Mouse (Mus musculus) forebrain, embryonic 13.5 days (tissue): Measurements from ENCODE around the gene Gm9837. TPM values are rescaled to one million over a fixed set of nuclear protein-coding genes. Genes with fewer than 3 reads are reported as not detected.
"Not testable (repeated sequence)": the region's sequence is repeated elsewhere in the genome, so short reads cannot be mapped to it uniquely, and the experiment has no call there.

ENCODE experiments used
- ATAC-seq: fragments of 200-750 bp; cut with Nextera tagmentation; 2 replicates; pipeline ENCODE4 v1.8.0; 2017
- H3K27ac ChIP-seq: fragments of 300-500 bp; sonication (generic); 2 replicates; pipeline ENCODE4 v1.5.1; 2015; ENCODE audit warnings: inconsistent platforms, mild to moderate bottlenecking, moderate library complexity
- H3K27me3 ChIP-seq: fragments of 300-500 bp; sonication (generic); 2 replicates; pipeline ENCODE4 v1.6.1; 2015; ENCODE audit warnings: mild to moderate bottlenecking, inconsistent platforms
- H3K36me3 ChIP-seq: fragments of 300-500 bp; sonication (generic); 2 replicates; pipeline ENCODE4 v1.6.1; 2015; ENCODE audit warnings: mild to moderate bottlenecking, inconsistent platforms; ENCODE audit not compliant: poor library complexity, severe bottlenecking
- H3K4me1 ChIP-seq: fragments of 300-500 bp; sonication (generic); 2 replicates; pipeline ENCODE4 v1.6.1; 2015; ENCODE audit warnings: inconsistent platforms
- H3K4me2 ChIP-seq: fragments of 300-500 bp; sonication (generic); 2 replicates; pipeline ENCODE4 v1.6.1; 2015; ENCODE audit warnings: inconsistent platforms, mild to moderate bottlenecking, moderate library complexity
- H3K4me3 ChIP-seq: fragments of 300-500 bp; sonication (generic); 2 replicates; pipeline ENCODE4 v1.5.1; 2015; ENCODE audit warnings: mild to moderate bottlenecking, inconsistent platforms
- H3K9ac ChIP-seq: fragments of 300-500 bp; sonication (generic); 2 replicates; pipeline ENCODE4 v1.6.1; 2015; ENCODE audit warnings: mild to moderate bottlenecking, inconsistent platforms
- H3K9me3 ChIP-seq: fragments of 300-500 bp; sonication (generic); replicated peaks from 2 replicates; pipeline ENCODE4 v1.6.1; 2016; ENCODE audit warnings: inconsistent platforms
- WGBS: fragments of 180-500 bp; shearing (Covaris S2); methylation state at CpG from one replicate; pipeline ENCODE4 v1.1.7; 2015; 5-methylcytosine and 5-hydroxymethylcytosine counted together
- polyA plus RNA-seq: library from polyadenylated mRNA; unstranded; fragments of >200 nt; fragmentation: Nextera tagmentation; extraction: Ambion mirVana; gene quantifications from 2 replicates; pipeline ENCODE4 v1.2.1, GENCODE M21; 2015

The Gm9837 gene
- polyA plus RNA-seq, 1 experiment from 2014 or later, result not detected

- H3K4me3 ChIP-seq, result no peak overlapping the region
- no peaks in the 10 kb centered on the region; the same call in 1 of the 2 replicates for H3K27me3 ChIP-seq
- H3K4me1 ChIP-seq, result peaks cover 16% of the 10 kb centered on the region
- H3K36me3 ChIP-seq, result peaks cover 20% of the 10 kb centered on the region
- H3K9ac ChIP-seq, result no peak overlapping the region
- 94% methylated on average over 5 of the region's 5 CpGs for WGBS
- no peak for ATAC-seq
- H3K9me3 ChIP-seq, result no peaks in the 10 kb centered on the region
- no peak overlapping the region for H3K27ac ChIP-seq
- H3K4me2 ChIP-seq, result no peak overlapping the region
Measured at GRCm38 (mm10) chr11:53428716-53429057, 41.6 kb downstream of the Gm9837 start.

- ATAC-seq, result no peak
- Histone ChIP-seq H3K27me3 (no peaks in the 10 kb centered on the region), H3K4me1 (peaks cover 16% of the 10 kb centered on the region), H3K36me3 (peaks cover 20% of the 10 kb centered on the region), H3K9me3 (no peaks in the 10 kb centered on the region), H3K27ac (no peak overlapping the region), H3K4me3 (no peak overlapping the region), H3K4me2 (no peak overlapping the region), H3K9ac (no peak overlapping the region)
- 97% methylated on average over 3 of the region's 3 CpGs for WGBS
Measured at GRCm38 (mm10) chr11:53427993-53428715, 42.1 kb downstream of the Gm9837 start.

- not testable (repeated sequence) for H3K9me3 ChIP-seq, H3K9ac ChIP-seq, H3K27me3 ChIP-seq, H3K4me2 ChIP-seq, H3K4me3 ChIP-seq, H3K27ac ChIP-seq, ATAC-seq
- Histone ChIP-seq H3K4me1 (peaks cover 16% of the 10 kb centered on the region), H3K36me3 (peaks cover 20% of the 10 kb centered on the region)
- 89% methylated on average over 3 of the region's 3 CpGs for WGBS
Measured at GRCm38 (mm10) chr11:53426914-53427313, 43.4 kb downstream of the Gm9837 start.

- H3K4me2 ChIP-seq, result no peak overlapping the region
- H3K4me1 ChIP-seq, result peaks cover 11% of the 10 kb centered on the region
- no peak overlapping the region for H3K27ac ChIP-seq
- H3K9me3 ChIP-seq, result no peaks in the 10 kb centered on the region
- H3K4me3 ChIP-seq, result no peak overlapping the region
- no peaks in the 10 kb centered on the region for H3K27me3 ChIP-seq
- H3K36me3 ChIP-seq, result peaks cover 27% of the 10 kb centered on the region
- ATAC-seq, result no peak
- no peak overlapping the region for H3K9ac ChIP-seq
- 84% methylated on average over 6 of the region's 6 CpGs for WGBS
Measured at GRCm38 (mm10) chr11:53425711-53426255, 44.5 kb downstream of the Gm9837 start.

- ATAC-seq, result no peak
- Histone ChIP-seq H3K9me3 (no peaks in the 10 kb centered on the region), H3K4me2 (no peak overlapping the region), H3K4me1 (peaks cover 11% of the 10 kb centered on the region), H3K36me3 (peaks cover 29% of the 10 kb centered on the region), H3K9ac (no peak overlapping the region), H3K27me3 (no peaks in the 10 kb centered on the region), H3K4me3 (no peak overlapping the region), H3K27ac (no peak overlapping the region)
- 88% methylated on average over 3 of the region's 3 CpGs for WGBS
Measured at GRCm38 (mm10) chr11:53425251-53425650, 45.0 kb downstream of the Gm9837 start.

- H3K9me3 ChIP-seq, result no peaks in the 10 kb centered on the region
- H3K36me3 ChIP-seq, result peaks cover 33% of the 10 kb centered on the region
- H3K4me1 ChIP-seq, result peaks cover 7% of the 10 kb centered on the region
- 76% methylated on average over 2 of the region's 2 CpGs for WGBS
- no peak overlapping the region for H3K9ac ChIP-seq
- H3K4me2 ChIP-seq, result no peak overlapping the region
- H3K4me3 ChIP-seq, result no peak overlapping the region
- no peak overlapping the region for H3K27ac ChIP-seq
- ATAC-seq, result no peak
- H3K27me3 ChIP-seq, result no peaks in the 10 kb centered on the region
Measured at GRCm38 (mm10) chr11:53424826-53425225, 45.5 kb downstream of the Gm9837 start.

- Histone ChIP-seq H3K9ac (no peak within 1 kb of the TSS), H3K4me3 (no peak within 1 kb of the TSS), H3K4me1 (no peaks in the 10 kb centered on the region), H3K9me3 (no peaks in the 10 kb centered on the region), H3K4me2 (no peak within 1 kb of the TSS), H3K36me3 (peaks cover 33% of the 10 kb centered on the region), H3K27me3 (no peaks in the 10 kb centered on the region), H3K27ac (no peak within 1 kb of the TSS)
- 89% methylated on average over 4 of the region's 4 CpGs for WGBS
- ATAC-seq, result no peak
Measured at GRCm38 (mm10) chr11:53423036-53423435, 47.2 kb downstream of the Gm9837 start, which contains the start of gene Leap2. Gene Leap2 (minus strand): TSS chr11:53423170.

Other genes with a start within 250 kb of the Gm9837 start
- gene Hspa4, start 170.0 kb downstream of the Gm9837 start, polyA plus RNA-seq, result 62.7 and 67.2 TPM in 2 replicates
- 18.1 and 19.0 TPM in 2 replicates for gene Zcchc10, start 145.8 kb downstream of the Gm9837 start, polyA plus RNA-seq
- 66.0 and 66.7 TPM in 2 replicates for gene Aff4, start 119.6 kb downstream of the Gm9837 start, polyA plus RNA-seq
- gene Leap2, start 47.3 kb downstream of the Gm9837 start, polyA plus RNA-seq, result 0.49 TPM in 1 of 2 replicates, not detected in the other
- gene Uqcrq, start 39.6 kb downstream of the Gm9837 start, polyA plus RNA-seq, result 677 and 698 TPM in 2 replicates
- 2.1 and 2.7 TPM in 2 replicates for gene Gdf9, start 39.5 kb downstream of the Gm9837 start, polyA plus RNA-seq
- not detected in 2 replicates for gene Gm10447, start 13.4 kb downstream of the Gm9837 start, polyA plus RNA-seq
- gene Shroom1, start 13.3 kb downstream of the Gm9837 start, polyA plus RNA-seq, result 1.2 and 1.3 TPM in 2 replicates
- gene Gm9945, start 9.7 kb upstream of the Gm9837 start, polyA plus RNA-seq, result not detected in 2 replicates
- 0.97 and 1.1 TPM in 2 replicates for gene Sowaha, start 9.8 kb upstream of the Gm9837 start, polyA plus RNA-seq
- gene Sept8, start 48.8 kb upstream of the Gm9837 start, polyA plus RNA-seq, result 17.1 and 17.9 TPM in 2 replicates
- gene Kif3a, start 96.9 kb upstream of the Gm9837 start, polyA plus RNA-seq, result 199 and 202 TPM in 2 replicates
- gene Il4, start 148.2 kb upstream of the Gm9837 start, polyA plus RNA-seq, result 1.8 and 2.9 TPM in 2 replicates
- gene Il13, start 164.2 kb upstream of the Gm9837 start, polyA plus RNA-seq, result not detected in 2 replicates
- 17.7 and 18.2 TPM in 2 replicates for gene Rad50, start 236.8 kb upstream of the Gm9837 start, polyA plus RNA-seq